Mouse (Mus musculus) limb, embryonic 14.5 days (tissue): ENCODE data around the gene Pign. TPM values are rescaled to one million over a fixed set of nuclear protein-coding genes. Genes with fewer than 3 reads are reported as not detected.

Experiments
- ATAC-seq: fragments of 200-750 bp; cut with Nextera tagmentation; 2 replicates; pipeline ENCODE4 v1.8.0; 2017; ENCODE audit warnings: low read depth, moderate number of reproducible peaks, moderate TSS enrichment; ENCODE audit not compliant: low FRiP score
- DNase-seq: peaks from one replicate; pipeline ENCODE4 v3.0.0-alpha.2; 2015; ENCODE audit warnings: low spot score
- H3K27ac ChIP-seq: fragments of 300-500 bp; sonication (generic); replicated peaks from 2 replicates; pipeline ENCODE4 v1.5.1; 2014; ENCODE audit warnings: low read depth, mild to moderate bottlenecking, low read length, moderate library complexity, mixed read lengths
- H3K27me3 ChIP-seq: fragments of 300-500 bp; sonication (generic); 2 replicates; pipeline ENCODE4 v1.6.1; 2014; ENCODE audit warnings: low read length, mixed read lengths; ENCODE audit not compliant: control insufficient read depth, insufficient read depth
- H3K36me3 ChIP-seq: fragments of 300-500 bp; sonication (generic); 2 replicates; pipeline ENCODE4 v1.6.1; 2014; ENCODE audit warnings: mild to moderate bottlenecking, low read length, moderate library complexity, mixed read lengths; ENCODE audit not compliant: control insufficient read depth, insufficient read depth
- H3K4me1 ChIP-seq: fragments of 300-500 bp; sonication (generic); 2 replicates; pipeline ENCODE4 v1.6.1; 2014; ENCODE audit warnings: antibody characterized with exemption, low read length, mixed read lengths; ENCODE audit not compliant: control insufficient read depth, insufficient read depth
- H3K4me2 ChIP-seq: fragments of 300-500 bp; sonication (generic); replicated peaks from 2 replicates; pipeline ENCODE4 v1.6.1; 2014; ENCODE audit warnings: low read depth, mild to moderate bottlenecking, low read length, moderate library complexity; ENCODE audit not compliant: severe bottlenecking
- H3K4me3 ChIP-seq: fragments of 300-500 bp; sonication (generic); replicated peaks from 2 replicates; pipeline ENCODE4 v1.5.1; 2014; ENCODE audit warnings: low read length
- H3K9ac ChIP-seq: fragments of 300-500 bp; sonication (generic); 2 replicates; pipeline ENCODE4 v1.6.1; 2014; ENCODE audit warnings: mild to moderate bottlenecking, low read depth, low read length, moderate library complexity; ENCODE audit not compliant: severe bottlenecking
- H3K9me3 ChIP-seq: fragments of 300-500 bp; sonication (generic); 2 replicates; pipeline ENCODE4 v1.6.1; 2016; ENCODE audit warnings: low read length; ENCODE audit not compliant: control insufficient read depth
- POLR2A ChIP-seq: fragments of 200-500 bp; IDR thresholded peaks from 2 replicates; pipeline ENCODE4 v1.8.0; 2012; ENCODE audit warnings: inconsistent platforms, mild to moderate bottlenecking, moderate library complexity, borderline replicate concordance; ENCODE audit not compliant: insufficient read depth, insufficient read length; ENCODE audit errors: extremely low read depth
- WGBS: fragments of 180-500 bp; shearing (Covaris S2); extraction: QIAGEN DNeasy Blood & Tissue Kit; methylation state at CpG from one replicate; pipeline ENCODE4 v1.1.7; 2014; 5-methylcytosine and 5-hydroxymethylcytosine counted together
- polyA plus RNA-seq, 2 experiments: library from polyadenylated mRNA; depleted of rRNA in 1 of 2; stranded (reverse) in 1 of 2; unstranded in 1 of 2; fragments of >200 nt; fragmentation: Nextera tagmentation in 1 of 2; extraction: Ambion mirVana in 1 of 2; gene quantifications; 2 replicates each; pipeline versions ENCODE4 v1.2.1 to v1.2.3; 2012 to 2014

Pign gene
- polyA plus RNA-seq, 2 experiments, result 14.5 to 31.0 TPM

DNA sequence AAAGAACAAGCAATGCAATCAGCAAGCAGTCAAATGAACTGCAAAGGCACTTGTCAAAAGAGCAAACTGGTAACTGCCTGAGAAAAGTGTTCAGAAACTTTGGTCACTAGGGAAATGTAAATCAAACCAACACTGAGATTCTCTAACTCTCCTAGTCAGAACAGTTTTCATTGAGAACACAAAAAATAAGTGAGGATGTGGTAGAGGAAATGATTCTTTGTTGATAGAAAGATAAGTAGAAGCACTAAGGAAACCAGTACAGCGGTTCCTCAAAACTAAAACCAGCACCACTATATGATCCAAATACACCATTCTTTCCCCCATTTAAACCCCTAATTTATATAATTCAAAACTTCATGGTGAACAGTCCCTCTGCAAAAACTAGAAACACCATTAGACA lies 120.4 kb downstream of the Pign start:
- WGBS, result 93% methylated on average over 1 of the region's 1 CpGs
- H3K9me3 ChIP-seq, result peaks cover 3% of the 10 kb centered on the region; the same call in 1 of the 2 replicates
- H3K4me3 ChIP-seq, result no peak overlapping the region
- peaks cover 18% of the 10 kb centered on the region for H3K36me3 ChIP-seq
- no peak for DNase-seq
- H3K9ac ChIP-seq, result no peak overlapping the region
- H3K4me1 ChIP-seq, result no peaks in the 10 kb centered on the region
- ATAC-seq, result no peak
- TF ChIP-seq POLR2A, result no peak
- H3K27ac ChIP-seq, result no peak overlapping the region
- no peaks in the 10 kb centered on the region for H3K27me3 ChIP-seq
- no peak overlapping the region for H3K4me2 ChIP-seq

GRCm38 (mm10) chr1:105523768-105524167 lies 139.7 kb downstream of the Pign start:
- no peaks in the 10 kb centered on the region for H3K27me3 ChIP-seq
- WGBS, result 56% methylated on average over 2 of the region's 2 CpGs

GRCm38 (mm10) chr1:105522321-105522720 lies 141.2 kb downstream of the Pign start:
- H3K36me3 ChIP-seq, result 0 out of 2 replicates have a peak, but pooled peaks cover 2% of the 10 kb centered on the region
- WGBS, result 68% methylated on average over 2 of the region's 2 CpGs
- DNase-seq (no peak), ATAC-seq (no peak)
- no peak overlapping the region for H3K4me3 ChIP-seq
- H3K9me3 ChIP-seq, result no peaks in the 10 kb centered on the region
- H3K4me1 ChIP-seq, result no peaks in the 10 kb centered on the region
- no peak for TF ChIP-seq POLR2A
- H3K27me3 ChIP-seq, result no peaks in the 10 kb centered on the region
- H3K27ac ChIP-seq, result no peak overlapping the region
- H3K9ac ChIP-seq, result no peak overlapping the region
- H3K4me2 ChIP-seq, result no peak overlapping the region

More at GRCm38 (mm10) chr1:105523768-105524167, 139.7 kb downstream of the Pign start:
- Histone ChIP-seq H3K36me3 (0 out of 2 replicates have a peak, but pooled peaks cover 2% of the 10 kb centered on the region), H3K4me3 (no peak overlapping the region), H3K4me1 (no peaks in the 10 kb centered on the region), H3K27ac (no peak overlapping the region), H3K9ac (no peak overlapping the region), H3K9me3 (no peaks in the 10 kb centered on the region), H3K4me2 (no peak overlapping the region)
- ATAC-seq (no peak), DNase-seq (no peak)
- TF ChIP-seq POLR2A, result no peak

GRCm38 (mm10) chr1:105518101-105518500 lies 145.4 kb downstream of the Pign start:
- H3K9ac ChIP-seq, result no peak overlapping the region
- no peaks in the 10 kb centered on the region for H3K9me3 ChIP-seq
- no peak overlapping the region for H3K27ac ChIP-seq
- no peaks in the 10 kb centered on the region for H3K4me1 ChIP-seq
- DNase-seq (no peak), ATAC-seq (no peak)
- H3K36me3 ChIP-seq, result 0 out of 2 replicates have a peak, but pooled peaks cover 2% of the 10 kb centered on the region
- H3K4me2 ChIP-seq, result no peak overlapping the region
- no peak for TF ChIP-seq POLR2A
- H3K27me3 ChIP-seq, result no peaks in the 10 kb centered on the region
- no peak overlapping the region for H3K4me3 ChIP-seq

DNA sequence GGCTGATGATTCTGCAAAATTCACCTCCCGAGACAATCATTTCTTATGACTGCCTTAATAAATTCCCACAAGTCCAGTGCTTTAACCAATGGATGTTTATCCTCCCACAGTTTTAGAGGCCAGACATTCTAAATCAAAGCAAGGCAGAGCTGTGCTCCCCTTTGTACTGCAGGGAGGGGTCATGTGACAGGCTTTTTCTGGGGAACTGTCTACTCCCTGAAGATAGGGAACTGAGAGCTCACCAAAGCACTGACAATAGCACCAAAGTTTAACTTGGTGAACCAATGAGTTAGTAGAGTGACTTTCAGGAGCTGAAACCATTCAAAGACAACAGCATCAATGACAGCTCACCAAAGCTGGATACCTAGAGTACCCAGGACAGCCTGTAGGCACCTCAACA lies 156.4 kb downstream of the Pign start:
- H3K36me3 ChIP-seq, result no peaks in the 10 kb centered on the region
- H3K4me1 ChIP-seq, result no peaks in the 10 kb centered on the region
- H3K27me3 ChIP-seq, result no peaks in the 10 kb centered on the region
- 75% methylated on average over 1 of the region's 1 CpGs for WGBS
- ATAC-seq (no peak), DNase-seq (no peak)
- H3K9me3 ChIP-seq, result no peaks in the 10 kb centered on the region
- TF ChIP-seq POLR2A, result no peak
- no peak overlapping the region for H3K4me2 ChIP-seq
- H3K27ac ChIP-seq, result no peak overlapping the region
- H3K9ac ChIP-seq, result no peak overlapping the region
- H3K4me3 ChIP-seq, result no peak overlapping the region

DNA sequence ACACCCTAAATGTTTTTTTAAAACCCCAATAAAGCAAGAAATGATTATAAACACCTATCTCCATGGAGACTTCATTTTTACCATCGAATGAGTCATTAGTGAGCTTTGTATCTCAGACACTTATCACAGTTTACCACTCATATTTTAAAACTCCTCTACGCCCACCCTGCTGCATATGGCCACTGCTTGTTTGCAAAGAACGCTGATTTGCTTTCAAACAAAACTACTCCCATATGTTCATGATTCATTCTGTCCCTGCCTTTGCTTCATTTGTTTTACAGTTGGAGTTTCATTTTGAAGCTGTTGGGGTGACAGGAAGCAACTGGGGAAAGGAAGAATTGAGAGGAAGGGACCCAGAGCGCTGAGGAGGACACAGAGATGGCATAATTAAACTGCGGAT lies 170.9 kb downstream of the Pign start:
- 62% methylated on average over 5 of the region's 5 CpGs for WGBS
- TF ChIP-seq POLR2A, result no peak
- no peaks in the 10 kb centered on the region for H3K9me3 ChIP-seq

More for the DNA sequence above, 170.9 kb downstream of the Pign start:
- no peaks in the 10 kb centered on the region for H3K36me3 ChIP-seq
- no peaks in the 10 kb centered on the region for H3K27me3 ChIP-seq
- DNase-seq, result no peak
- no peak overlapping the region for H3K4me3 ChIP-seq
- ATAC-seq, result no peak
- H3K4me2 ChIP-seq, result no peak overlapping the region
- H3K27ac ChIP-seq, result no peak overlapping the region
- no peak overlapping the region for H3K9ac ChIP-seq
- no peaks in the 10 kb centered on the region for H3K4me1 ChIP-seq
